Mouse (Mus musculus): ENCODE measurements at regions not wholly inside any gene's neighbourhood (a gene's known extent, or its start where the extent isn't known, plus 50 kb on each side); places are given as distances from the start of the nearest gene placed in this dataset.
"Not testable (repeated sequence)": the region's sequence is repeated elsewhere in the genome, so short reads cannot be mapped to it uniquely, and the experiment has no call there.

DNA sequence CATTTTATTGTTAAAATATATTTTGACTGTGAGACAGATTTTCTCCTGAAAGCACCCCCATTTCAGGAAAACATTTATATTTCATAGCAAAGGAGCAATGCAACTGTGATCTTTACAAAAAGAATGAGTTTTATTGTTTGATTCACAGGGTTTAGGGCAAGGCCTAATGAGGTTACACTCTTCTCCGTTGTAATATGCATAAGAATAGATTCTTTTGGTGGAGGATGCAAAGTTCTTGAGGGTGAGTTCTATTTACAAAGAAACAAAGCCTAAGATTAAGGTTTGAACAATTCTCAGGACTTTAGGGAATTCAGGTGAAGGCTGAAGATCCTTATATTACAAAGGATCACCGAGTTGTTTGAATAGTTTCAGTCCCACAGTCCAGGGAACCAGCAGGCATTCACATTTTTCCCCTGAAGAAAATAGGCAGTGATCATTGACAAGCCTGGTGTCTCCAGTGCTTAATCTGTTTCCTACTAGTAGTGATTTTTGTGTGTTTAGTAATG is 1156.2 kb downstream of the Hace1 start:
- Histone ChIP-seq H3K4me3 (no peak overlapping the region), H3K4me1 (no peaks in the 10 kb centered on the region), H3K4me2 (no peak overlapping the region), H3K9me3 (no peaks in the 10 kb centered on the region), H3K27ac (no peak overlapping the region), H3K27me3 (no peaks in the 10 kb centered on the region), H3K36me3 (no peaks in the 10 kb centered on the region), H3K9ac (no peak overlapping the region)
- ATAC-seq (ENCODE audit: borderline replicate concordance, extremely low read depth, low FRiP score, low TSS enrichment) = no peak
- 34% methylated on average over 2 of the region's 2 CpGs for WGBS

GRCm38 (mm10) chr10:46741098-46741497 is 1163.5 kb downstream of the Hace1 start:
- H3K4me3 ChIP-seq = no peak overlapping the region
- no peak overlapping the region for H3K4me2 ChIP-seq
- H3K27me3 ChIP-seq = no peaks in the 10 kb centered on the region
- H3K9me3 ChIP-seq = no peaks in the 10 kb centered on the region
- no peak overlapping the region for H3K27ac ChIP-seq
- H3K36me3 ChIP-seq = no peaks in the 10 kb centered on the region
- no peaks in the 10 kb centered on the region for H3K4me1 ChIP-seq
- no peak overlapping the region for H3K9ac ChIP-seq
- no peak for ATAC-seq (ENCODE audit: borderline replicate concordance, extremely low read depth, low FRiP score, low TSS enrichment)
- WGBS = 80% methylated on average over 2 of the region's 3 CpGs

- Histone ChIP-seq H3K4me3 (no peak overlapping the region), H3K4me1 (no peaks in the 10 kb centered on the region), H3K9me3 (no peaks in the 10 kb centered on the region), H3K27ac (no peak overlapping the region), H3K4me2 (no peak overlapping the region), H3K9ac (no peak overlapping the region), H3K27me3 (no peaks in the 10 kb centered on the region), H3K36me3 (no peaks in the 10 kb centered on the region)
- WGBS = 80% methylated on average over 3 of the region's 3 CpGs
- no peak for ATAC-seq (ENCODE audit: borderline replicate concordance, extremely low read depth, low FRiP score, low TSS enrichment)
Observed at GRCm38 (mm10) chr10:46742131-46742530, 1164.5 kb downstream of the Hace1 start.

DNA sequence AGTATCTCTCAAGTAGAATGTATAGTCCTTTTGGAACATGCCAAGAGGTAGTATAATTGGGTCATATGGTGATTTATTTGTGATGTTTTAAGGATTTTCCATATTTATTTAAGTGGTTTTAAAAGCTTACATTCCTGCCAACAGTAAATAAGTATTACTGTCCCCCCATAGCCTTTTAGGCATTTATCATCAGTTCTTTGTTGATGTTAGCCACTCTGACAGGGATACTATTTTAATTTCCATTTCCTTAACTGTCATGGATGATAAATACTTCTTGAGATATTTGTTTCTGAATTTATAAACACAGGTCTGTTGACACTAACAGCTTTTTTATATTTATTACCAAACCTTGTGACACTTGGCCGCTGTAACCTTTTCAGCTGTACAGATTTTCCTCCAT is 1183.3 kb downstream of the Hace1 start:
- no peaks in the 10 kb centered on the region for H3K4me1 ChIP-seq
- H3K27me3 ChIP-seq = no peaks in the 10 kb centered on the region
- H3K9ac ChIP-seq = no peak overlapping the region
- no peak overlapping the region for H3K4me3 ChIP-seq
- no peak overlapping the region for H3K4me2 ChIP-seq
- no peak for ATAC-seq (ENCODE audit: borderline replicate concordance, extremely low read depth, low FRiP score, low TSS enrichment)
- no peak overlapping the region for H3K27ac ChIP-seq
- WGBS = 47% methylated on average over 1 of the region's 1 CpGs
- H3K9me3 ChIP-seq = no peaks in the 10 kb centered on the region
- H3K36me3 ChIP-seq = no peaks in the 10 kb centered on the region

DNA sequence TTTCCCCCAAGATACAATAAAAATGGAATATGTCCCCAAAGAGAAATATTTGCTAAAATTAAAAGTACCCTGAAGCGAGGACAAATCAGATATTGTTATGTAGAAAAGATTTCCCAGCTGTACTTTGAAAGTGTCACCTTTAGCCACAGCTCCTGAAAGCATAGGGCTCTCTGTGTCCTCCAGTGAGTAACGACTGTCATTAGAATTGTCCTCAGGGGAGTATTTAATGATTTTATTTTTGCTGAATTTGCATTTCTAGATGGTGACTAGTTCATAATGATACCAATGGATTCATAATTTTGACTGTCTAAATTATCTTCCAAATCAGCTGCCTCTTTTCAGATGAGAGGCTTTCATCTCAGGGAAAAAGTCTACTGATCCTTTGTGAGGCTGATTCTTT is 1201.1 kb downstream of the Hace1 start:
- Histone ChIP-seq H3K9ac (no peak overlapping the region), H3K27ac (no peak overlapping the region), H3K4me2 (no peak overlapping the region), H3K4me3 (no peak overlapping the region), H3K27me3 (no peaks in the 10 kb centered on the region), H3K4me1 (no peaks in the 10 kb centered on the region), H3K9me3 (no peaks in the 10 kb centered on the region), H3K36me3 (no peaks in the 10 kb centered on the region)
- no peak for ATAC-seq (ENCODE audit: borderline replicate concordance, extremely low read depth, low FRiP score, low TSS enrichment)
- WGBS = 49% methylated on average over 2 of the region's 2 CpGs

- not testable (repeated sequence) for H3K9ac ChIP-seq, H3K27ac ChIP-seq, H3K4me2 ChIP-seq, H3K9me3 ChIP-seq, H3K4me1 ChIP-seq, H3K36me3 ChIP-seq, H3K4me3 ChIP-seq, H3K27me3 ChIP-seq
- peak; percentile 67; the same call in 1 of the 2 replicates for ATAC-seq (ENCODE audit: borderline replicate concordance, extremely low read depth, low FRiP score, low TSS enrichment)
- 28% methylated on average over 7 of the region's 7 CpGs for WGBS
Observed at GRCm38 (mm10) chr10:46785723-46786122, 1208.1 kb downstream of the Hace1 start.

- Histone ChIP-seq H3K9ac (no peak overlapping the region), H3K27ac (no peak overlapping the region), H3K4me2 (no peak overlapping the region), H3K27me3 (no peaks in the 10 kb centered on the region), H3K4me3 (no peak overlapping the region), H3K36me3 (no peaks in the 10 kb centered on the region), H3K4me1 (no peaks in the 10 kb centered on the region), H3K9me3 (no peaks in the 10 kb centered on the region)
- ATAC-seq (ENCODE audit: borderline replicate concordance, extremely low read depth, low FRiP score, low TSS enrichment) = no peak
- 79% methylated on average over 1 of the region's 1 CpGs for WGBS
Observed at GRCm38 (mm10) chr10:46814271-46814670, 1236.6 kb downstream of the Hace1 start.

- WGBS = 83% methylated on average over 2 of the region's 2 CpGs
- no peak for ATAC-seq (ENCODE audit: borderline replicate concordance, extremely low read depth, low FRiP score, low TSS enrichment)
Observed at GRCm38 (mm10) chr10:46819133-46819532, 1241.5 kb downstream of the Hace1 start.

GRCm38 (mm10) chr10:46819965-46820364 is 1242.3 kb downstream of the Hace1 start:
- 85% methylated on average over 1 of the region's 1 CpGs for WGBS
- ATAC-seq (ENCODE audit: borderline replicate concordance, extremely low read depth, low FRiP score, low TSS enrichment) = no peak
- H3K4me3 ChIP-seq = no peak overlapping the region

More at GRCm38 (mm10) chr10:46819133-46819532, 1241.5 kb downstream of the Hace1 start:
- no peaks in the 10 kb centered on the region for H3K36me3 ChIP-seq
- no peak overlapping the region for H3K4me3 ChIP-seq
- no peak overlapping the region for H3K27ac ChIP-seq
- no peak overlapping the region for H3K9ac ChIP-seq
- H3K9me3 ChIP-seq = no peaks in the 10 kb centered on the region
- H3K4me2 ChIP-seq = no peak overlapping the region
- no peaks in the 10 kb centered on the region for H3K27me3 ChIP-seq
- no peaks in the 10 kb centered on the region for H3K4me1 ChIP-seq

DNA sequence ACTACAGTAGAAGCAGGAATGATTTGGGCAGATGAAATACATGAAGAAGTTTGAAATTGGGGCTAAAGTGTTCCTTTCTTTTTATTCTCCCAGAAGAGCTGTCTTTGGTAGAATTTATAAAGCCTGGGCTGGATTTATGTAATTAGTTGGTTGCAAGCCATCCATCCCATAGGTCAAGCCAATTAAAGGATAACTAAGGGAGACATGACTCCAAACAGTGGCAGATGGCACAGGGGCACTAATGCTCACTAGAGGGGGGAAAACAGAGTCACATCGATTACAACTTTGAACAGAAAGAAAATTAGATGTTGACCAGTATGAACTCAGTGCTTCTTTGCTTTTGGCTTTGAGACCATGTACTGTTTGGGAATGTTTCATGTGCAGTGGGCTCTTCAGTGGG is 1246.2 kb downstream of the Hace1 start:
- no peaks in the 10 kb centered on the region for H3K27me3 ChIP-seq
- no peak overlapping the region for H3K27ac ChIP-seq
- H3K9me3 ChIP-seq = no peaks in the 10 kb centered on the region
- H3K4me1 ChIP-seq = no peaks in the 10 kb centered on the region
- H3K4me3 ChIP-seq = no peak overlapping the region
- ATAC-seq (ENCODE audit: borderline replicate concordance, extremely low read depth, low FRiP score, low TSS enrichment) = no peak
- 79% methylated on average over 1 of the region's 1 CpGs for WGBS
- H3K36me3 ChIP-seq = no peaks in the 10 kb centered on the region
- no peak overlapping the region for H3K9ac ChIP-seq
- H3K4me2 ChIP-seq = no peak overlapping the region

More at GRCm38 (mm10) chr10:46819965-46820364, 1242.3 kb downstream of the Hace1 start:
- no peak overlapping the region for H3K27ac ChIP-seq
- H3K36me3 ChIP-seq = no peaks in the 10 kb centered on the region
- H3K9ac ChIP-seq = no peak overlapping the region
- no peaks in the 10 kb centered on the region for H3K27me3 ChIP-seq
- no peak overlapping the region for H3K4me2 ChIP-seq
- no peaks in the 10 kb centered on the region for H3K9me3 ChIP-seq
- H3K4me1 ChIP-seq = no peaks in the 10 kb centered on the region

DNA sequence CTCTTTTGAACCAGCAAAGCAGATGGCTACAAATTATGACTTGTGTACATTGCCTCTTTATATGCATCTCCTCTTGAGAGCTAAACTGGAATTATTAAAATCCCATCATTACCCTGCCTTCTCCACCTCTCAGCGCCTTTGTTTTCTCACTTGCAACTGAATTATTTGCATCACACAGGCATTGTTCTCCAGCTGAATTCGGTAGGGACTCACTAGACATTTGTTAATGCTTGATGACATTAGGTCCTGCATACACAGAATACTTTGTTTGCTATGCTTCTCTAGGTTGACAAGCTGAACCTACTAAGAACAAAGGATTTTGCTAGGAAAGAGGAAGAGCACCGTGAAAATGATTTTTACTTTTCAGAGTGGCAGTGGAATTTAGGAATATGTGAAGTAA is 1248.4 kb downstream of the Hace1 start:
- 53% methylated on average over 3 of the region's 3 CpGs for WGBS
- Histone ChIP-seq H3K4me1 (no peaks in the 10 kb centered on the region), H3K27ac (no peak overlapping the region), H3K4me2 (no peak overlapping the region), H3K4me3 (no peak overlapping the region), H3K27me3 (no peaks in the 10 kb centered on the region), H3K9ac (no peak overlapping the region), H3K36me3 (no peaks in the 10 kb centered on the region), H3K9me3 (no peaks in the 10 kb centered on the region)
- ATAC-seq (ENCODE audit: borderline replicate concordance, extremely low read depth, low FRiP score, low TSS enrichment) = no peak

- 69% methylated on average over 1 of the region's 1 CpGs for WGBS
- H3K36me3 ChIP-seq = no peaks in the 10 kb centered on the region
- no peak overlapping the region for H3K4me2 ChIP-seq
- H3K4me1 ChIP-seq = no peaks in the 10 kb centered on the region
- H3K27me3 ChIP-seq = no peaks in the 10 kb centered on the region
- no peak for ATAC-seq (ENCODE audit: borderline replicate concordance, extremely low read depth, low FRiP score, low TSS enrichment)
- no peak overlapping the region for H3K9ac ChIP-seq
- H3K4me3 ChIP-seq = no peak overlapping the region
- H3K9me3 ChIP-seq = no peaks in the 10 kb centered on the region
- H3K27ac ChIP-seq = no peak overlapping the region
Observed at GRCm38 (mm10) chr10:46826639-46827038, 1249.0 kb downstream of the Hace1 start.
